Mouse (Mus musculus) neural tube, embryonic 13.5 days (tissue): ENCODE results near the gene Gmeb1. TPM values are rescaled to one million over a fixed set of nuclear protein-coding genes. Genes with fewer than 3 reads are reported as not detected.
"Not testable (repeated sequence)": the region's sequence is repeated elsewhere in the genome, so short reads cannot be mapped to it uniquely, and the experiment has no call there.

Experiments
- ATAC-seq: fragments of 200-750 bp; cut with Nextera tagmentation; 2 replicates; pipeline ENCODE4 v1.8.0; 2017; ENCODE audit warnings: low read depth, mild to moderate bottlenecking, moderate TSS enrichment, moderate library complexity
- H3K27ac ChIP-seq: fragments of 300-500 bp; sonication (generic); replicated peaks from 2 replicates; pipeline ENCODE4 v1.5.1; 2015; ENCODE audit warnings: moderate library complexity, mild to moderate bottlenecking, inconsistent platforms
- H3K27me3 ChIP-seq: fragments of 300-500 bp; sonication (generic); 2 replicates; pipeline ENCODE4 v1.6.1; 2015; ENCODE audit warnings: mild to moderate bottlenecking, inconsistent platforms
- H3K36me3 ChIP-seq: fragments of 300-500 bp; sonication (generic); 2 replicates; pipeline ENCODE4 v1.6.1; 2015; ENCODE audit warnings: mild to moderate bottlenecking, inconsistent platforms
- H3K4me1 ChIP-seq: fragments of 300-500 bp; sonication (generic); replicated peaks from 2 replicates; pipeline ENCODE4 v1.6.1; 2015; ENCODE audit warnings: inconsistent platforms
- H3K4me2 ChIP-seq: fragments of 300-500 bp; sonication (generic); 2 replicates; pipeline ENCODE4 v1.6.1; 2015; ENCODE audit warnings: inconsistent platforms, mild to moderate bottlenecking, moderate library complexity
- H3K4me3 ChIP-seq: fragments of 300-500 bp; sonication (generic); 2 replicates; pipeline ENCODE4 v1.5.1; 2015; ENCODE audit warnings: mild to moderate bottlenecking, inconsistent platforms
- H3K9ac ChIP-seq: fragments of 300-500 bp; sonication (generic); 2 replicates; pipeline ENCODE4 v1.6.1; 2015; ENCODE audit warnings: moderate library complexity, mild to moderate bottlenecking, inconsistent platforms
- H3K9me3 ChIP-seq: fragments of 300-500 bp; sonication (generic); 2 replicates; pipeline ENCODE4 v1.6.1; 2016; ENCODE audit warnings: inconsistent platforms
- WGBS: fragments of 180-500 bp; shearing (Covaris S2); methylation state at CpG from one replicate; pipeline ENCODE4 v1.1.7; 2015; 5-methylcytosine and 5-hydroxymethylcytosine counted together
- polyA plus RNA-seq: library from polyadenylated mRNA; unstranded; fragments of >200 nt; fragmentation: Nextera tagmentation; extraction: Ambion mirVana; gene quantifications from 2 replicates; pipeline ENCODE4 v1.2.1, GENCODE M21; 2015

Gene Gmeb1
- polyA plus RNA-seq, 1 experiment from 2014 or later, result 40.8 TPM

DNA sequence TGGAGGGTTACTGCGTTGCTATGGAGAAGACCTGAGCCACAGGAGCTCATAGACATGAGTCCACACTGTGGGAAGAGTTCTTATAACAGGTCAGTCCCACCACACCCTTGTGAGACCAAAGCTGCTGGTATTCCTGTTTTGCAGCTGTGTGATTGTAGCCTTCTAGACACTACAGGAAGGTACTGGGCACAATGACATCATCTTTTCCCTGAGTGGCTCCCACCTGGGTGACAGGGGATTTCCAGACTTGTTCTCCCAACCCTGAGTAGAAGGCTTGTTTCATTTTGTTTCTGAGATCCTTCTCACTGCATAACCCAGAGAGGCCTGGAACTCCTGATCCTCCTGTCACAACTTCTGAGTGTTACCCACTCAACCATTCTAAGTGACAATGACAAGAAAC lies 38.4 kb upstream of the Gmeb1 start:
- no peak overlapping the region for H3K4me2 ChIP-seq
- H3K27ac ChIP-seq, result no peak overlapping the region
- H3K9ac ChIP-seq, result no peak overlapping the region
- H3K36me3 ChIP-seq, result 0 out of 2 replicates have a peak, but pooled peaks cover 1% of the 10 kb centered on the region
- ATAC-seq, result no peak
- no peak overlapping the region for H3K4me3 ChIP-seq
- WGBS, result 87% methylated on average over 1 of the region's 1 CpGs
- no peaks in the 10 kb centered on the region for H3K9me3 ChIP-seq
- no peaks in the 10 kb centered on the region for H3K27me3 ChIP-seq
- peaks cover 11% of the 10 kb centered on the region for H3K4me1 ChIP-seq

DNA sequence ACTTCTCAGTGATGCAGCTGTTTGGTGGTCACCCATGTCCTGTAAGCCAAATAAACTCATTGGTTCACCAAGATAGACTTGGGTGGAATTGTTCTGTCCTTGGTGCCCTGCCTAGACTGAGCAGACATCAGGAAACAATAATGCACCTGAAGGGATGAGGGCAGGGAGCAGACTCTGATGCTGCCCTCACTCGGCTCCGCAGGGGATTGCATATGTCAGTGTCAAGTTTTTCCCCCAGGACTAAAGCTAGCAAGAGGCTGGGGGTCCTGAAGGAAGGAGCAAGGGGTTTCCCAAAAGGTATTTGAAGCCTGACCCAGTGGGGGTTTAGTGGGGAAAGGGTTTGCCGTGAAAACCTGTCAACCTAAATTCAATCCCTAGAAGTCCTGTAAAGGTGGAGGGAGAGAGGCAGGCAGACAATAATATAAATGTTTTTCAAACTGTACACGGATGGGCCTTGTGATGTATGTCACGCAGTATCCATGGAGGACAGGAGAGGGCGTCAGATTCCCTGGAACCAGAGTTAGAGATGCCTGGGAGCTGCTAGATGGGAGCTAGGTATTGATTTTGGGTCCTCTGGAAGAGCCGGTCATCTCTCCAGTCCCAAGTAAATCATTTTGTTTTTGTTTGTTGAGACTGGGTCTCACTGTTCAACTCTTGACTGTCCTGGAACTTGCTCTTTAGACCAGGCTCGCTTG lies 34.4 kb upstream of the Gmeb1 start:
- Histone ChIP-seq H3K4me1 (no peaks in the 10 kb centered on the region), H3K36me3 (peaks cover 34% of the 10 kb centered on the region), H3K27ac (no peak overlapping the region), H3K4me3 (no peak overlapping the region), H3K9ac (no peak overlapping the region), H3K9me3 (no peaks in the 10 kb centered on the region), H3K4me2 (no peak overlapping the region), H3K27me3 (no peaks in the 10 kb centered on the region)
- 50% methylated on average over 8 of the region's 8 CpGs for WGBS
- ATAC-seq, result no peak

DNA sequence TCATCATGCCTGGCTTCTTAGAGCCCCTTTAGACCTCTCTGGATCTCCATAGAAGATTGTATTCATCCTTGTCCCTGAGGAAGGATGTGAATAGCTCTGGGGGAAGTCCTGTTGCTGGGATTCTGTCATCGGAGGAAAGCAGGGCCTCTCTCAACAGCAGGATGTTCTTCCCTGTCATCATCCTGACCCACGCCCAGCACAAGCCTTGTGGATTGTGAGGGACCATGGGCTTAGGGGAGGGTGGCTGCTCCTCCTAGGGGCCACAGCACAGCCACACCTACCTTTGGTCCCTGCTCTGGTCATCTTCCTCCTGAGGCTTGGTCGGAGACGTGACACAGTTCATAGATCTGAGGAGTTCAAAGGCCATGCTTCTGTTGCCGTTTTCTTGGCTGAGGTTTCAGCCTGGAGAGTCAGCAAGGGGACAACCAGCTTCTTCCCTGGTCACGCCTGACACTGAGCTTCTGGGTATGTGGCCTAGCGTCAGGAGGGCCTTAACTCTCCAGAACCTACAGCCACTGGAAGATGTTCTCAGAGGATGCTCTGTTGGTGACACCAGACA lies 32.4 kb upstream of the Gmeb1 start:
- Histone ChIP-seq H3K4me2 (no peak overlapping the region), H3K9ac (no peak overlapping the region)
- 86% methylated on average over 7 of the region's 7 CpGs for WGBS

DNA sequence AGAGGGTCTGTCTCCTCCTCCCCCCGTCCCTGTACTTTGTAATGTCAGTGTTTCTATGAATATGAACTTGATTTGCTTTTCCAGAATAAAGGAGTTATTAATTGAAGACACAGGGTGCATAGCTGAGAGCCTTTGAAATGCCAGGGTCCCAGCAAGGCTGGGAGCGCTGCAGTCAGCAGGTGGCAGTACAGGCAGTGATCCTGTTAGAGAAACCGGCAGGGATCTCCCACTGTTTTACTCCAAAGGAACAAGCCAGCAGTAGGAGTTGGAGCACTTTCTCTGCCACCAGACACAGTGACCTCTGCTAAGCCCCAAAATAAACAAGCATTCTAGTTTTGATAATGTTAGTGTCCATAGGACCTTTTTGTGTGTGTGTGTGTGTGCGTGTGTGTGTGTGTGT lies 31.6 kb upstream of the Gmeb1 start:
- Histone ChIP-seq H3K4me2 (no peak overlapping the region), H3K4me1 (no peaks in the 10 kb centered on the region), H3K9me3 (no peaks in the 10 kb centered on the region), H3K4me3 (no peak overlapping the region), H3K27ac (no peak overlapping the region), H3K36me3 (peaks cover 49% of the 10 kb centered on the region), H3K9ac (no peak overlapping the region; the same call in 1 of the 2 replicates), H3K27me3 (no peaks in the 10 kb centered on the region)
- WGBS, result 53% methylated on average over 4 of the region's 4 CpGs
- ATAC-seq, result no peak

More for the DNA sequence above, 32.4 kb upstream of the Gmeb1 start:
- H3K4me1 ChIP-seq, result no peaks in the 10 kb centered on the region
- H3K36me3 ChIP-seq, result peaks cover 49% of the 10 kb centered on the region
- no peaks in the 10 kb centered on the region for H3K27me3 ChIP-seq
- no peaks in the 10 kb centered on the region for H3K9me3 ChIP-seq
- no peak for ATAC-seq
- no peak overlapping the region for H3K27ac ChIP-seq
- H3K4me3 ChIP-seq, result no peak overlapping the region

DNA sequence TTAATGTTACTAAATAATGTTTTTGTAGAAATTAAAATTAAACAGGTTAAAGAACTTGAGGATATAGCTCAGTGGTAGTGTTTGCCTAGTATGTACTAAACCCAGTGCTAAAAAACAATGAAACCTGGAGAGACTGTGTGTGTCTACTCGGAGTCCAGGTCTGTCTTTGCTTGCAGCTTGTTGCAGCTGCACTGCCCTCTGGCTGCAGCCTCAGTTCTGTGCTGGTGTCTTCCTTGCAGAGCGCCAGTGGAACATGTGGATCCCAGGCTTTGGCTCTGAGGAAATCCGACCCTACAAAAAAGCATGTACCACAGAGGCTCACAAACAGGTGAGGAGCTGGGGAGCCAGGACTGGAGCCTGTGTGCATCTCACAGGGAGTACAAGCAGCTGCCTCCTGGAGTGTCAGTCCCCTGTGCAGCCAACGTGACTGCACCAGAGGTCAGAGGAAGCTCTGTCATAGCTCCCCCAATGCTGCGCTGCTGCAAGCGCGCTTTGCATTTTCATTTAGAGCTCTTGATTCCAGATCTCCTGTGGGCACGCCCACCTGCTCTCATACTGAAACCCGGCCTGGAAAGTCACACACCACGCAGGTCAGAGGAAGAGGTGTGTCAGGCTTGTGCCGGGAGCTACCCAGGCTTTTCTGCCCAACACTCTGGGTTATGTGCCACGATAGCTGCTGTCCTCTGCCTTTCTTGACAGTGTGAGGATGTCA lies 30.4 kb upstream of the Gmeb1 start:
- Histone ChIP-seq H3K4me3 (no peak overlapping the region), H3K36me3 (peaks cover 53% of the 10 kb centered on the region), H3K4me1 (no peaks in the 10 kb centered on the region), H3K27me3 (no peaks in the 10 kb centered on the region), H3K9ac (no peak overlapping the region), H3K27ac (no peak overlapping the region), H3K4me2 (no peak overlapping the region), H3K9me3 (no peaks in the 10 kb centered on the region)
- 85% methylated on average over 12 of the region's 12 CpGs for WGBS
- no peak for ATAC-seq

DNA sequence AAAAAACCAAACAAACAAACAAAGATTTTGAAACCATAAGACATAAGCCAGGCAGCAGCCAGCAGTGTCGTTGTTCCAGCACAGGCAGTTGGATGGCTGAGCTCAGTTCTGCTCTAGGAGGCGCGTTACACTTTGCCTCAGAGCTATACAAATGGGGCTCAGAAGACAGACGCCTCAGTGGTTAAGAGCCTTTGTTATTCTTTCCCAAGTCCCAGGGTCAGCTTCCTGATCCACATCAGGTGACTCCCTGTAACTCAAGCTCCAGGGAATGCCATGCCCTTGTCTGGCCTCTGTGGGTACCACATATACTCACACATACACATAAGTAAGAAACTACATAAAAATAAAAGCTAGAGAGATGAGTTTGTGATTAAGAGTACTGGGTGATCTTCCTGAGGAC lies 29.7 kb upstream of the Gmeb1 start:
- Histone ChIP-seq H3K9me3 (no peaks in the 10 kb centered on the region), H3K4me1 (no peaks in the 10 kb centered on the region), H3K27me3 (no peaks in the 10 kb centered on the region), H3K4me2 (no peak overlapping the region), H3K27ac (no peak overlapping the region), H3K36me3 (peaks cover 61% of the 10 kb centered on the region), H3K4me3 (no peak overlapping the region), H3K9ac (no peak overlapping the region)
- WGBS, result 93% methylated on average over 4 of the region's 4 CpGs
- no peak for ATAC-seq

DNA sequence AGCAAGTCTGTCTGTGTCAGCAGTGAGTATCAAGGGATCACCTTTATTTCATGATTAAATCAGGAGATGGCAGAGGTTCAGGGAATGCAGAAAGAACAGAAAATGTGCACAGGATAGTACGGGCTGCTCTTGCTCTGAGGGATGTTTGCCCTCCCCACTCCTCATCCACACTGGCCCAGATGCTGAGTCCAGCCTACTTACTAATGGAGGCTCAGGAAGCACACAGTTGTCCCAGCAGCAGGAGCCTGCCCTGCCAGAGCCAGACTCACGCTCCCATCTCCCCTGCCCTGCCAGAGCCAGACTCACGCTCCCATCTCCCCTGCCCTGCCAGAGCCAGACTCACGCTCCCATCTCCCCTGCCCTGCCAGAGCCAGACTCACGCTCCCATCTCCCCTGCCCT lies 27.4 kb upstream of the Gmeb1 start:
- H3K36me3 ChIP-seq, result peaks cover 68% of the 10 kb centered on the region
- not testable (repeated sequence) for H3K27me3 ChIP-seq, H3K27ac ChIP-seq, H3K4me2 ChIP-seq, H3K9me3 ChIP-seq, H3K9ac ChIP-seq, H3K4me1 ChIP-seq, ATAC-seq, H3K4me3 ChIP-seq
- WGBS, result 86% methylated on average over 4 of the region's 5 CpGs

DNA sequence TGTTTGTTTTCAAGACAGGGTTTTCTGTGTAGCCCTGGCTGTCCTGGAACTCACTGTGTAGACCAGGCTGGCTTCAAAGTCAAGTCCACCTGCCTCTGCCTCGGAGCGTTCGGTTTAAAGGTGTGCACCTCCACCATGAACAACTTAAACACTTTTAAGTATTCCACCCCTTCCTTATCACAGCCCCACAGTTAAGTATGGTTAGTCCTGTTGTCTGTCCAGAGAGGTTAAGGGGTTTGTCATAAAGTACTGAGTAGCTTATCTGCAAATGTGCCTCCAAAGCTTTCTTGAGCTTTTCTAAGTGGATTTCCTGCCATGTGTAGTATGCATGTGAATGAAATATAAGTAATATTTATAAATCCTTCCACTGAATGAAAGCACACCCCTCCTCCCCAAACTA lies 14.5 kb upstream of the Gmeb1 start:
- Histone ChIP-seq H3K9me3 (no peaks in the 10 kb centered on the region), H3K4me1 (peaks cover 20% of the 10 kb centered on the region), H3K36me3 (peaks cover 6% of the 10 kb centered on the region; the same call in 1 of the 2 replicates), H3K27me3 (no peaks in the 10 kb centered on the region), H3K4me3 (no peak overlapping the region), H3K27ac (no peak overlapping the region), H3K9ac (peak overlapping the region; percentile 34), H3K4me2 (0 out of 2 replicates have a peak overlapping the region, but pooled peaks have one; percentile 81)
- whole genome bisulfite sequencing, result 88% methylated on average over 3 of the region's 3 CpGs
- ATAC-seq, result no peak

DNA sequence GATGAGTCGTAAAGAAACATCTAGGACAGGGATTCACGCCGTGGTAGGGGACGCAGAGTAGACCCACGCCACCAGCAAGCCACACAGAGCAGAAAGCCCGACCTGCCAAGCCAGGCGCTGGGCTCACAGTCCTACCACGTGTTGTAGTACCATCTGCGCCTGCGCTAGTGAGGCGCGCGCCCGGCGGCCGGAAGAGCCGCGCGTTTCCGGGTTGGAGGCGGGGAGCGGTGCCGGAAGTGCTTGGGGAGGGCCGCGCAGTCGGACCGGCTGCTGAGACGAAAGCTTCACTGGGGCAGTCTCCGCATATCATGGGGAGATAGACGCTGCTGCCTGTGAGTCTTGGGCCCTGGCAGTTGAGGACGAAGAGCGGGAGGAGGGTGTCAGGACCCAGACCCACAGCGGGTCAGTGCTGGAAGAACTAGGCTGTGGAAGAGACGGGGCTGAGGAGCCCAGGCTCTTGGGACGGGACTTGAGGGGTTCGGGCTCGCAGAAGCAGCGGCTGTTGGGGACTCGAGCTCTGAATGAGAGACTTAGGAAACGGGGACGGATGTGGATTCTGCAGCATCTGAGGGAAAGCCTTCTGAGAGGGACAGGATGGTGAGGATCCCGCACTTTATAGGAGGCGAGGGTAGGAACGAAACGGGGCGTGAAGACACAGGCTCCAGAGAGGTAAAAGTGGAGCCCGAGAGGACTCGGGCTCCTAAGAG lies 12.9 kb upstream of the Gmeb1 start, which contains the start of gene Taf12:
Taf12 (plus strand) TSS at position 220 of the 707 bp plus-strand sequence.
- peak; percentile 84 for ATAC-seq

DNA sequence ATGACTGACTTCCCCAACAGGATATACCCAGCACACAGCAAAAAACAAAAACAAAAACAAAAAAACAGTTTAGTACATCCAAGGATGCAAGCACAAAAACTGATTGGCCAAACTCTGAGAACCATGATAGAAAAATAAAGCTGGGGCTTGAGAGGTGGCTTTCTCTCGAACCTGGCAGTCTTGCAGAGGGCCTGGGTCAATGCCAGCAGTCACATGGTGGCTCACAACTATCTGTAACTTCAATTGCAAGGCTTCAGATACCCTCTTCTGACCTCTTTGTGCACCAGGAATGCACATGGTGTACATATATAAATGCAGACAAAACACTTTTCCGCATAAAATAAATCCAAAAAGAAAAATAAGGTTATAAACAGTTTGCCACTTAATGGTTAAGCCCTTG lies 11.8 kb upstream of the Gmeb1 start:
- 66% methylated on average over 2 of the region's 2 CpGs for WGBS
- H3K9ac ChIP-seq, result peak overlapping the region; percentile 93
- peak overlapping the region; percentile 81; the same call in 1 of the 2 replicates for H3K4me3 ChIP-seq

More for the DNA sequence above, 12.9 kb upstream of the Gmeb1 start, which contains the start of gene Taf12:
- 0% methylated on average over 48 of the region's 48 CpGs for WGBS
- peak within 1 kb of the TSS; percentile 81 for H3K4me3 ChIP-seq
- no peaks in the 10 kb centered on the region for H3K27me3 ChIP-seq
- H3K4me2 ChIP-seq, result peak within 1 kb of the TSS; percentile 81
- no peaks in the 10 kb centered on the region for H3K36me3 ChIP-seq
- peak within 1 kb of the TSS; percentile 93 for H3K9ac ChIP-seq
- H3K4me1 ChIP-seq, result peaks cover 25% of the 10 kb centered on the region
- H3K27ac ChIP-seq, result peak within 1 kb of the TSS; percentile 93
- H3K9me3 ChIP-seq, result no peaks in the 10 kb centered on the region

DNA sequence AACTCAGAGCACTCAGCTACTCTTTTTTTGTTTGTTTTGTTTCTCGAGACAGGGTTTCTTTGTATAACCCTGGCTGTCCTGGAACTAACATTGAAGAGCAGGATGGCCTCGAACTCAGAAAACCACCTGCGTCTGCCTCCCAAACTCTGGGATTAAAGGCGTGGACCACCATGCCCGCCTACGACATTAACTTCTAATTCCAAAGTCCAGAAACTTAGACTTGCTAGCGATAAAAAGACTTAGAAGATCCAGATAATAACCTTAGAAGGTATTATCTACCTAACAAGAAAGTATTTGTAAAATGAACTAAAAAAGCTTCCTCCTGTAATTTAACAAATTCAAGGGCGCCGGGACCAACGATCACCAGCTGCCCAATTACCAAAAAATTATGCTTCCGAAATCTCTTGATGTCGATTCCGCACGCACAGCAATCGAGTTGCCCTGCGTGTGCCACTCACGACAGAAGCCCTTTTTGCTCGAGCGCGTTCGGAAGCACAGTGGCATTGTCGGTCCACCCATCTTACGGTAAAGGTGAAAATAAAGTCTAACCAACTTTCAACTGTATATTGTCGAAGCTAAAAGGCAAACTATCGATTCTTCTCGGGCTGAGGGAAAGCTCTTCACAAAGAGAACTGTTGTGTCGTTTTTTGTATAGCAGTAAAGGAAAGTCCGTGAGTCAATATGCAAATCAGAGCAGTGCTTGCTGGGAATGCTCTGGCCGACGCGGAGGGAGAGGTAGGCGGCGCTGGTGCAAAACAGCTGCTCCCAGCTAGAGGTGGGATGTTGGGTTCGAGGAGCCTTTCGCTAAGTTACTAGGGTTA lies 8.5 kb upstream of the Gmeb1 start:
- ATAC-seq, result peak; percentile 82

More for the DNA sequence above, 11.8 kb upstream of the Gmeb1 start:
- Histone ChIP-seq H3K9me3 (no peaks in the 10 kb centered on the region), H3K4me2 (peak overlapping the region; percentile 81), H3K27me3 (no peaks in the 10 kb centered on the region), H3K36me3 (no peaks in the 10 kb centered on the region), H3K27ac (no peak overlapping the region; the same call in 1 of the 2 replicates), H3K4me1 (peaks cover 25% of the 10 kb centered on the region)
- ATAC-seq, result no peak

More for the DNA sequence above, 8.5 kb upstream of the Gmeb1 start:
- peaks cover 15% of the 10 kb centered on the region for H3K4me1 ChIP-seq
- H3K36me3 ChIP-seq, result no peaks in the 10 kb centered on the region
- peak overlapping the region; percentile 28 for H3K4me3 ChIP-seq
- under 1% methylated on average over 35 of the region's 35 CpGs for WGBS
- H3K27ac ChIP-seq, result peak overlapping the region; percentile 95
- peak overlapping the region; percentile 70 for H3K9ac ChIP-seq
- no peaks in the 10 kb centered on the region for H3K27me3 ChIP-seq
- H3K4me2 ChIP-seq, result peak overlapping the region; percentile 51
- H3K9me3 ChIP-seq, result no peaks in the 10 kb centered on the region
